Mouse (Mus musculus) midbrain, embryonic 16.5 days (tissue): Measurements from ENCODE around the gene Sec61a1. TPM values are rescaled to one million over a fixed set of nuclear protein-coding genes. Genes with fewer than 3 reads are reported as not detected.

ENCODE experiments used
- ATAC-seq: fragments of 200-750 bp; cut with Nextera tagmentation; 2 replicates; pipeline ENCODE4 v1.8.0; 2017; ENCODE audit warnings: moderate TSS enrichment
- H3K27ac ChIP-seq: fragments of 300-500 bp; sonication (generic); 2 replicates; pipeline ENCODE4 v1.5.1; 2014; ENCODE audit warnings: mild to moderate bottlenecking, low read length, mixed read lengths
- H3K27me3 ChIP-seq: fragments of 300-500 bp; sonication (generic); 2 replicates; pipeline ENCODE4 v1.6.1; 2014; ENCODE audit warnings: low read depth, low read length, mixed read lengths; ENCODE audit not compliant: control insufficient read depth, insufficient read depth
- H3K36me3 ChIP-seq: fragments of 300-500 bp; sonication (generic); 2 replicates; pipeline ENCODE4 v1.6.1; 2014; ENCODE audit warnings: mild to moderate bottlenecking, low read length, moderate library complexity, mixed read lengths; ENCODE audit not compliant: control insufficient read depth, insufficient read depth
- H3K4me1 ChIP-seq: fragments of 300-500 bp; sonication (generic); 2 replicates; pipeline ENCODE4 v1.6.1; 2014; ENCODE audit warnings: mild to moderate bottlenecking, low read length, mixed read lengths; ENCODE audit not compliant: control insufficient read depth, insufficient read depth
- H3K4me2 ChIP-seq: fragments of 300-500 bp; sonication (generic); 2 replicates; pipeline ENCODE4 v1.6.1; 2014; ENCODE audit warnings: mild to moderate bottlenecking, low read length, mixed read lengths
- H3K4me3 ChIP-seq: fragments of 300-500 bp; sonication (generic); 2 replicates; pipeline ENCODE4 v1.5.1; 2014; ENCODE audit warnings: low read depth, mild to moderate bottlenecking, low read length, moderate library complexity, mixed read lengths
- H3K9ac ChIP-seq: fragments of 300-500 bp; sonication (generic); 2 replicates; pipeline ENCODE4 v1.6.1; 2014; ENCODE audit warnings: low read depth, low read length, mixed read lengths
- H3K9me3 ChIP-seq: fragments of 300-500 bp; sonication (generic); replicated peaks from 2 replicates; pipeline ENCODE4 v1.6.1; 2014; ENCODE audit warnings: mild to moderate bottlenecking, low read length, mixed read lengths; ENCODE audit not compliant: control insufficient read depth, poor library complexity, severe bottlenecking
- WGBS: fragments of 180-500 bp; shearing (Covaris S2); extraction: QIAGEN DNeasy Blood & Tissue Kit; methylation state at CpG from one replicate; pipeline ENCODE4 v1.1.7; 2014; 5-methylcytosine and 5-hydroxymethylcytosine counted together
- polyA plus RNA-seq: library from polyadenylated mRNA; unstranded; fragments of >200 nt; fragmentation: Nextera tagmentation; extraction: Ambion mirVana; gene quantifications from 2 replicates; pipeline ENCODE4 v1.2.1, GENCODE M21; 2015

Gene Sec61a1
- polyA plus RNA-seq, 1 experiment from 2014 or later = 162 TPM

GRCm38 (mm10) chr6:88486893-88487292, 31.8 kb downstream of the Sec61a1 start:
- Histone ChIP-seq H3K4me2 (no peak overlapping the region), H3K36me3 (peaks cover 21% of the 10 kb centered on the region), H3K4me1 (no peaks in the 10 kb centered on the region), H3K9ac (no peak overlapping the region), H3K27me3 (no peaks in the 10 kb centered on the region), H3K27ac (no peak overlapping the region), H3K4me3 (no peak overlapping the region), H3K9me3 (no peaks in the 10 kb centered on the region)
- peak; percentile 81 for ATAC-seq
- 78% methylated on average over 8 of the region's 8 CpGs for WGBS

GRCm38 (mm10) chr6:88485378-88485777, 33.3 kb downstream of the Sec61a1 start:
- no peaks in the 10 kb centered on the region for H3K9me3 ChIP-seq
- H3K27me3 ChIP-seq = no peaks in the 10 kb centered on the region
- H3K27ac ChIP-seq = no peak overlapping the region
- H3K9ac ChIP-seq = no peak overlapping the region
- peaks cover 22% of the 10 kb centered on the region for H3K36me3 ChIP-seq
- no peak overlapping the region for H3K4me3 ChIP-seq
- H3K4me2 ChIP-seq = no peak overlapping the region
- 88% methylated on average over 6 of the region's 6 CpGs for WGBS
- no peaks in the 10 kb centered on the region for H3K4me1 ChIP-seq
- ATAC-seq = no peak

- no peak overlapping the region for H3K27ac ChIP-seq
- H3K27me3 ChIP-seq = no peaks in the 10 kb centered on the region
- no peak overlapping the region for H3K4me3 ChIP-seq
- no peaks in the 10 kb centered on the region for H3K9me3 ChIP-seq
- H3K9ac ChIP-seq = no peak overlapping the region
- H3K4me2 ChIP-seq = no peak overlapping the region
- H3K36me3 ChIP-seq = peaks cover 26% of the 10 kb centered on the region
- no peaks in the 10 kb centered on the region for H3K4me1 ChIP-seq
- no peak for ATAC-seq
Measured at GRCm38 (mm10) chr6:88483913-88484312, 34.8 kb downstream of the Sec61a1 start.

GRCm38 (mm10) chr6:88483111-88483510, 35.6 kb downstream of the Sec61a1 start:
- 73% methylated on average over 7 of the region's 7 CpGs for WGBS
- H3K4me2 ChIP-seq = no peak overlapping the region
- H3K27ac ChIP-seq = no peak overlapping the region
- no peak for ATAC-seq
- peaks cover 26% of the 10 kb centered on the region for H3K36me3 ChIP-seq
- H3K27me3 ChIP-seq = no peaks in the 10 kb centered on the region
- no peak overlapping the region for H3K4me3 ChIP-seq
- no peak overlapping the region for H3K9ac ChIP-seq
- H3K4me1 ChIP-seq = no peaks in the 10 kb centered on the region
- no peaks in the 10 kb centered on the region for H3K9me3 ChIP-seq

- H3K4me3 ChIP-seq = no peak overlapping the region
- no peak overlapping the region for H3K9ac ChIP-seq
- no peaks in the 10 kb centered on the region for H3K27me3 ChIP-seq
- H3K4me2 ChIP-seq = no peak overlapping the region
- 61% methylated on average over 6 of the region's 6 CpGs for WGBS
- peaks cover 21% of the 10 kb centered on the region; the same call in 1 of the 2 replicates for H3K36me3 ChIP-seq
- H3K9me3 ChIP-seq = no peaks in the 10 kb centered on the region
- no peak overlapping the region for H3K27ac ChIP-seq
- no peak for ATAC-seq
- no peaks in the 10 kb centered on the region for H3K4me1 ChIP-seq
Measured at GRCm38 (mm10) chr6:88480421-88480820, 38.3 kb downstream of the Sec61a1 start.

- peaks cover 11% of the 10 kb centered on the region for H3K4me1 ChIP-seq
- H3K9ac ChIP-seq = no peak overlapping the region
- 76% methylated on average over 6 of the region's 6 CpGs for WGBS
- H3K9me3 ChIP-seq = no peaks in the 10 kb centered on the region
- H3K4me3 ChIP-seq = no peak overlapping the region
- no peak overlapping the region for H3K27ac ChIP-seq
- peaks cover 28% of the 10 kb centered on the region for H3K36me3 ChIP-seq
- no peak overlapping the region for H3K4me2 ChIP-seq
- ATAC-seq = no peak
- no peaks in the 10 kb centered on the region for H3K27me3 ChIP-seq
Measured at GRCm38 (mm10) chr6:88469878-88470277, 48.8 kb downstream of the Sec61a1 start.

GRCm38 (mm10) chr6:88465181-88465920, 53.4 kb downstream of the Sec61a1 start, which contains the start of gene Ruvbl1:
Ruvbl1 (plus strand) TSS chr6:88465409.
- H3K4me2 ChIP-seq = peak within 1 kb of the TSS; percentile 83
- H3K4me1 ChIP-seq = peaks cover 13% of the 10 kb centered on the region
- peak; percentile 100 for ATAC-seq
- no peaks in the 10 kb centered on the region for H3K9me3 ChIP-seq
- WGBS = under 1% methylated on average over 36 of the region's 42 CpGs
- peak within 1 kb of the TSS; percentile 73 for H3K4me3 ChIP-seq
- peak within 1 kb of the TSS; percentile 50 for H3K27ac ChIP-seq
- peak within 1 kb of the TSS; percentile 77 for H3K9ac ChIP-seq
- H3K27me3 ChIP-seq = no peaks in the 10 kb centered on the region
- peaks cover 8% of the 10 kb centered on the region for H3K36me3 ChIP-seq

GRCm38 (mm10) chr6:88454545-88454944, 64.2 kb downstream of the Sec61a1 start:
- Histone ChIP-seq H3K4me3 (no peak overlapping the region), H3K36me3 (no peaks in the 10 kb centered on the region), H3K27me3 (no peaks in the 10 kb centered on the region), H3K4me1 (no peaks in the 10 kb centered on the region), H3K27ac (no peak overlapping the region), H3K4me2 (no peak overlapping the region), H3K9me3 (no peaks in the 10 kb centered on the region), H3K9ac (no peak overlapping the region)
- WGBS = 66% methylated on average over 2 of the region's 2 CpGs
- ATAC-seq = no peak
